Mouse (Mus musculus): Measurements from ENCODE around the gene Lrp4.
A peak's percentile ranks its signal among the peaks of the same experiment; 100 is the strongest.

Gene Lrp4

GRCm38 (mm10) chr2:91457259-91457655 lies at the start of gene Lrp4:
Gene Lrp4 (plus strand): TSS chr2:91457511.
- DNase-seq = peak; percentile 87

GRCm38 (mm10) chr2:91408031-91408430 lies 49.3 kb upstream of the Lrp4 start:
- no peak for DNase-seq

- no peak for DNase-seq
Measured at GRCm38 (mm10) chr2:91411473-91411872, 45.8 kb upstream of the Lrp4 start.

DNA sequence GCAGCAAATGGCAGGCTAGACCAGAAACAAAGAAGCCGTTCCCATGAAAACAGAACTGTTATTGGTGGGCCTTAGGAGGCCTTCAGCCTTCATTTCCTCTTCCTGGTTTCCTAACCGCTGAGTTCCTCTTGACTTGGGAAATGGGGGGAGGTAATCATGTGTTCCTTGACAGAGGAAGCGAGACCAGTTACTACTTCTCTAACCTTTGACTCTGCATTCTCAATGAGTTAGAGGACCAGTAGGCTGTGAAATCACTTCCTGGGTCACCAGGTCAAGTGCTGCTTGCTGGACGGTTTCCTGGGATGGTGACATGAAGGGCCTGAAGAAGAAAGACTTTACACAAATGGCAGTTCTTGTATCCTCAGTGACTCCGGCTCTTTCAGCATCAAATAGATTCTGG lies 45.0 kb upstream of the Lrp4 start:
- peak; percentile 63 for DNase-seq

- peak; percentile 19 for DNase-seq
Measured at GRCm38 (mm10) chr2:91413811-91414210, 43.5 kb upstream of the Lrp4 start.

DNA sequence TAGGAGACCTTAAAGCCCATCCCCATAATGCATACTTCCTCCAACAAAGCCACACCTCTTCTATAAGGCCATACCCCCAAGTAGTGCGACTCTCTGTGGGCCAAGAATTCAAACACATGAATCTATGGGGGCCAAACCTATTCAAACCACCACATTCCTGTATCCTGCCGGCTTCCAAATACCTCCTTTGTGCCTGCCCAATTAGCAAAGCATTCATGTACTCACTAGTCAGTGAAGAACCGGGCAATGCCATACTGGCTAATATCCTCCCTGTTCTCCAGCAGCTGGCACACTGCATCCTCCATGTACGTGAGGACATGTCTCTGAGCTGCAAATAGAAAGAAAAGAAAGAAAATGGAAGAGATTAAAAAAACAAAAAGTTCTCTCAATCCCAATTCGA lies 35.7 kb upstream of the Lrp4 start:
- DNase-seq = no peak

DNA sequence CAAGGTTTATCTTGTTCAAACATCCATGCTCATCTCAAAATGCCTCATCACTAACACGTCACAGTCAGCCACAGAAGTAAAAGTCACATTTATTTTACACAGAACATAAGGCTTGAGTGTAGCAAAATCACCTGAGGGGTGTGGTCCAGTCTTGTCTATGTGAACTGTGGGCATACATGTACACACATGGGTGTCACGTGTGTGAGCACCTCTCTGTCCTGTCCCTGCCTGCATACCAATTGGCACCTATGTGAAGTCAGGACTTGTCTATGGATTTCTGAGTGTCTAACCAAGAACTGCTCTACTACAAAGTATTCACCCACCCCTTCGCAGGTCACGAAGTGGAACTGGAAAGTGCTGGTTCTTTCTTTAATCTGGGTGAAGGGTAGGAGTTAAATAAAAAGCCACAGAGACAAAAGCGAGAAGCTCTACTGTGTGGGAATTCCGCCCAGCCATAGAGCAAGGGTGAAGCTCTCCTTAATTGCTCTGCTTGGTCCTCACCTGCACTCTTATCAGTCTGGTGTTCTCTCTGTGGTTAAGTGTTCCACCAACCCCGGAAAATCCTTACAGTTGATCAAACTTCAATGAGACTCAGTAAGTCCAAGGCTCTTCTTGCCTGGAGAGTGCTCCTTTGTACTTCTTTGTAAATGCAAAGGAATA lies 33.1 kb upstream of the Lrp4 start:
- DNase-seq = no peak

DNA sequence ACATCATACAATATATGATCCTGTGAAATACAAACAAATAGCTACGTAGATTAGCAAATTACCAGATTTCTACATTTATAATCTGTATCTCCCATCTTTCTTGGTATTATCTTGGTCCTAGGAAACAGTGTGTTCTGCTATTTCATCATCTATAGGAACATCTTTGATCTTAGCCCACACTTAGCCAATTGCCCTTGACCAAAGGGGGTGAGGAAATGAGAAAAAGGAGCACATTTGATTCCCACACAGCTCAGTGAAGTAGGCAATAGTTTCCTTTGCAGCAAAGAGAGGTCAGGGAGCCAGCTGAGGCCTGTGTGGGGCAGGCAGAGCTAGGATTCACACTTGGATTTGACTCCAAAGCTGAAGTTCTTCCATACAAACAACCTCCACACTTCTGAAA lies 31.0 kb upstream of the Lrp4 start:
- no peak for DNase-seq

DNA sequence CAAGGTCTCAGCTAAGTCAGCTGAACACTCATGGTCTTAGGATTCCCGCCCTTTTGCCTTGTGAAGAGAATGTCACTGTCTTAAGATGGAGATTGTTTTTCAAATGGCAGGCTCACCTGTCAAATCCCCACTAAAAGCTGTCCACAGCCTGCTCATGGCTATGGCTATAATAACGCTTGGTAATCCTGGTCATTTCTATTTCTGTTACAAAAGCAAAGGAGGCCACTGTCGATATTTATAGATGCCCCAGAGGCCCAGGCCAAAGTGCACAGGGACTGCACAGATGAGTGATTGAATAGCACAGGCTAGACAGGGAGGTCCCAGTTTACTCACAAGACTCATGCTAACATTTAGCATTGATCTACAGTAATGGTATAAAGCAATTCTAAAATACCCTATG lies 28.2 kb upstream of the Lrp4 start:
- no peak for DNase-seq

- DNase-seq = no peak
Measured at GRCm38 (mm10) chr2:91429915-91430599, 27.3 kb upstream of the Lrp4 start.

- DNase-seq = no peak
Measured at GRCm38 (mm10) chr2:91430600-91430919, 26.8 kb upstream of the Lrp4 start.

GRCm38 (mm10) chr2:91436713-91437112 lies 20.6 kb upstream of the Lrp4 start:
- DNase-seq = no peak

GRCm38 (mm10) chr2:91437116-91437815 lies 20.0 kb upstream of the Lrp4 start:
- no peak for DNase-seq

GRCm38 (mm10) chr2:91439271-91439670 lies 18.0 kb upstream of the Lrp4 start:
- DNase-seq = no peak

GRCm38 (mm10) chr2:91439876-91440275 lies 17.4 kb upstream of the Lrp4 start:
- no peak for DNase-seq

DNA sequence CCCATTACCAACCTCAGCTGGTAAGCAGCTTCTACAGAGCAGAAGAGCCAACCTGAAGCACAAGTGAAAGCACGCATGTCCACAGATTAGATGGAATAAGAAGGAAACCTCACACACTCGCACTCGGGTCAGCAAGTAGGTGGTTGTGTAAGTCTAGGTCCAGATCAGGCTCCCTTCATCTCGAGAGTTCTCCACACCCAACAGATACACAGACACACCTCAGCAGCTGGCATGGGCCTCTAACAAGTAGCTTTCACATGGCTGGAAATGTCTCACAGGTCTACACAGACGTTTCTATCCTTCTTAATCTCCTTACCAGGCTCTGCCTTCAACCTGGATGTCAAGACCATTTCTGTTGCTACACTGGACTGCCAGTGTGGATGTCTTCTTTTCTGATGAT lies 16.6 kb upstream of the Lrp4 start:
- no peak for DNase-seq

- DNase-seq = no peak
Measured at GRCm38 (mm10) chr2:91441715-91442114, 15.6 kb upstream of the Lrp4 start.

DNA sequence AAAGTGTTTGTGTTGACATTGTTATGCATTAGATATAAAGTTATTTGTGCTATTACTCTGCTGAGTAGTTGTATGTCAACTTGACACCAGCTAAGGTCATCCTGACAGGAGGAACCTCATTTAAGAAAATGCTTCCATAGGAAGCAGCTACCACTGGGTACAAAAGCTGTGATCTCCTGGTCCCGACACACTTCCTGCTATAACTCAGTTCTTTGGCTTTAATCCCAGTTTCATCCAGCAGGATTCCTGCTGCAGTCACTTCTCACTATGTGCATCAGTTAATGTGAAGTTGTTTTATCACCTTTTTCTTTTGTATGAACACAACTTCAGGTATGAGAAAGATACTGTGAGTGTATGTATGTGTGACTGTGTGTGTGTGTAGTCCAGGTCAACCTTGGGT lies 15.1 kb upstream of the Lrp4 start:
- no peak for DNase-seq

DNA sequence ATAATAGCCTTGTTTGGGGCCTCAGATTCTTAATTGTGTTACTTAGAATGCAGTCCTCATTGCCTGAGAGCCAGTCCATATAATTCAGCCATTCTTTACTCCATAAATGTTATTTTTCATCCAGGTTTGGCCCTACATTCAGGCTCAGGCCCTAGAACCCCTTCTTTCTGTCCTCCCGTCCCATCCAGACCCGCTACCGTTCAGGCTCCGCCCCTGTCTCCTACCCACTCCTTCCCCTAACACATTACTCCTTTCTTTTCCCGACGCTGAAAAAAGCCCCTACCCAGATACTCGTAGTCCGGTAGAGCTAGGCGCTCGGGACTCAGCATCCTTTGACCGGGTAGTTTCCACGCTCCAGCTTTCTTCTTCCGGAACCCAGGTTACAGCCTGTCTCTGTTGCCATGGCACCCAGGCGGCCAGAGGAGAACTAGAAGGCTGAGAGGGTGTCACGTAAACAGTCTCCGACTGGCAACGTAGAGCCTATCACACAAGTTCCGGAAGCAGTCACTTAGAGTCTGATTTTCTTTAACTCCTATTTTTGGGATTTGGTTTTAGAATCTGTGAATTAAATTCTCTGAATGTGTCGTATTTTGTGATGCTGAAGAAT lies 12.9 kb upstream of the Lrp4 start, which contains the start of gene 1110051M20Rik:
Gene 1110051M20Rik (minus strand): TSS at position 419 of the 607 bp plus-strand sequence.
- peak; percentile 92 for DNase-seq

GRCm38 (mm10) chr2:91449662-91450061 lies 7.6 kb upstream of the Lrp4 start:
- no peak for DNase-seq

- DNase-seq = peak; percentile 25
Measured at GRCm38 (mm10) chr2:91450316-91450715, 7.0 kb upstream of the Lrp4 start.

- DNase-seq = no peak
Measured at GRCm38 (mm10) chr2:91452658-91453057, 4.7 kb upstream of the Lrp4 start.

- DNase-seq = no peak
Measured at GRCm38 (mm10) chr2:91453231-91454075, 3.9 kb upstream of the Lrp4 start.
